Mouse (Mus musculus): ENCODE measurements at regions not wholly inside any gene's neighbourhood (a gene's known extent, or its start where the extent isn't known, plus 50 kb on each side); places are given as distances from the start of the nearest gene placed in this dataset.

- intact Hi-C loops (cut with DNase I) = no loop called here
- DNase-seq (ENCODE audit: low spot score in 2 of 2) = no peak
These were observed 78.9 kb upstream of the Smyd2 start for GRCm38 (mm10) chr1:190001084-190001483.

GRCm38 (mm10) chr1:189993706-189994105 lies 71.5 kb upstream of the Smyd2 start:
- DNase-seq (ENCODE audit: low spot score in 2 of 2) = no peak
- intact Hi-C loops (cut with DNase I) = no loop called here

GRCm38 (mm10) chr1:189993221-189993620 lies 71.1 kb upstream of the Smyd2 start:
- intact Hi-C loops (cut with DNase I) = no loop called here
- no peak for DNase-seq (ENCODE audit: low spot score in 2 of 2)

GRCm38 (mm10) chr1:189991089-189991488 lies 68.9 kb upstream of the Smyd2 start:
- DNase-seq (ENCODE audit: low spot score in 2 of 2) = no peak
- intact Hi-C loops (cut with DNase I) = no loop called here

GRCm38 (mm10) chr1:189990046-189990622 lies 68.0 kb upstream of the Smyd2 start:
- intact Hi-C loops (cut with DNase I) = no loop called here
- no peak for DNase-seq (ENCODE audit: low spot score in 2 of 2)

GRCm38 (mm10) chr1:189989376-189989775 lies 67.2 kb upstream of the Smyd2 start:
- no peak for DNase-seq (ENCODE audit: low spot score in 2 of 2)
- intact Hi-C loops (cut with DNase I) = no loop called here

- DNase-seq (ENCODE audit: low spot score in 2 of 2) = no peak
- intact Hi-C loops (cut with DNase I) = no loop called here
These were observed 66.7 kb upstream of the Smyd2 start for GRCm38 (mm10) chr1:189988864-189989263.

- intact Hi-C loops (cut with DNase I) = no loop called here
- DNase-seq (ENCODE audit: low spot score in 2 of 2) = no peak
These were observed 63.5 kb upstream of the Smyd2 start for GRCm38 (mm10) chr1:189985516-189986205.

GRCm38 (mm10) chr1:189978244-189978643 lies 56.1 kb upstream of the Smyd2 start:
- DNase-seq (ENCODE audit: low spot score in 2 of 2) = no peak
- intact Hi-C loops (cut with DNase I) = no loop called here

GRCm38 (mm10) chr1:189975660-189976059 lies 53.5 kb upstream of the Smyd2 start:
- intact Hi-C loops (cut with DNase I) = no loop called here

GRCm38 (mm10) chr1:189972790-189973406 lies 50.7 kb upstream of the Smyd2 start:
- intact Hi-C loops (cut with DNase I) = loop anchor here (1.0 to 2.0 kb wide), 2 partner anchors 86 to 268 kb away; no protein-coding TSS in a partner anchor
- DNase-seq (ENCODE audit: low spot score in 2 of 2) = peak; percentile 73 to 81

More at GRCm38 (mm10) chr1:189975660-189976059, 53.5 kb upstream of the Smyd2 start:
- DNase-seq (ENCODE audit: low spot score in 2 of 2) = no peak

Data from left cerebral cortex, postnatal 25 days (tissue).